Mouse (Mus musculus): ENCODE measurements at regions not wholly inside any gene's neighbourhood (a gene's known extent, or its start where the extent isn't known, plus 50 kb on each side); places are given as distances from the start of the nearest gene placed in this dataset.

GRCm38 (mm10) chr2:159134042-159134441 is 339.4 kb downstream of the Dhx35 start:
- H3K4me2 ChIP-seq (ENCODE audit: low read length), result no peak overlapping the region
- H3K27ac ChIP-seq (ENCODE audit: low read depth), result no peak overlapping the region
- no peaks in the 10 kb centered on the region for H3K27me3 ChIP-seq (replicated peaks; ENCODE audit: control insufficient read depth, insufficient read depth, low read length)
- no peaks in the 10 kb centered on the region for H3K4me1 ChIP-seq (replicated peaks; ENCODE audit: control insufficient read depth, insufficient read depth, low read length)
- no peaks in the 10 kb centered on the region for H3K36me3 ChIP-seq (ENCODE audit: control insufficient read depth, insufficient read depth, low read length)
- no peak for DNase-seq (ENCODE audit: low spot score)
- no peaks in the 10 kb centered on the region for H3K9me3 ChIP-seq (ENCODE audit: control insufficient read depth, low read length)
- WGBS, result 80% methylated on average over 6 of the region's 6 CpGs
- H3K4me3 ChIP-seq (ENCODE audit: low read depth, low read length), result no peak overlapping the region
- no peak for ATAC-seq (replicated peaks; ENCODE audit: low FRiP score, low TSS enrichment, low read depth)
- no peak overlapping the region for H3K9ac ChIP-seq (ENCODE audit: low read length)

DNA sequence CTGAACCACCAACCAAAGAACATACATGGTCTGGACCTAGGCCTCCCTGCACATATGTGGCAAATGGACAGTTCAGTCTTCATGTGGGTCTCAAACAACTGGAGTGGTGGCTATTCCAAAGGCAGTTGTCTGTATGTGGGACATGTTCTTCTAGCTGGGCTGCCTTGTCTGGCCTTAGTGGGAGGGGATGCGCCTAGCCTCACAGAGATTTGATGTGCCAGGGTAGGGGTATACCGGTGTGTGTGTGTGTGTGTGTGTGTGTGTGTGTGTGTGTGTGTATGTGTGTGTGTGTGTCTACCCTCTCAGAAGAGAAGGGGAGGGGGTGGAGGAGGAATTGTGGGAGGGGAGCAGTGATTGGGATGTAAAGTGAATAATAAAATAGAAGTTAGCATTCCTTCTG is 344.0 kb downstream of the Dhx35 start:
- 100% methylated on average over 2 of the region's 2 CpGs for WGBS
- Histone ChIP-seq H3K9ac (ENCODE audit: low read length) (no peak overlapping the region), H3K4me1 (replicated peaks; ENCODE audit: control insufficient read depth, insufficient read depth, low read length) (no peaks in the 10 kb centered on the region), H3K9me3 (ENCODE audit: control insufficient read depth, low read length) (no peaks in the 10 kb centered on the region), H3K27ac (ENCODE audit: low read depth) (no peak overlapping the region), H3K36me3 (ENCODE audit: control insufficient read depth, insufficient read depth, low read length) (no peaks in the 10 kb centered on the region), H3K4me3 (ENCODE audit: low read depth, low read length) (no peak overlapping the region), H3K27me3 (replicated peaks; ENCODE audit: control insufficient read depth, insufficient read depth, low read length) (no peaks in the 10 kb centered on the region), H3K4me2 (ENCODE audit: low read length) (no peak overlapping the region)
- no peak for ATAC-seq (replicated peaks; ENCODE audit: low FRiP score, low TSS enrichment, low read depth)
- DNase-seq (ENCODE audit: low spot score), result no peak

GRCm38 (mm10) chr2:159145980-159146379 is 351.4 kb downstream of the Dhx35 start:
- ATAC-seq (replicated peaks; ENCODE audit: low FRiP score, low TSS enrichment, low read depth) (no peak), DNase-seq (ENCODE audit: low spot score) (no peak)
- Histone ChIP-seq H3K9ac (ENCODE audit: low read length) (no peak overlapping the region), H3K9me3 (ENCODE audit: control insufficient read depth, low read length) (no peaks in the 10 kb centered on the region), H3K4me1 (replicated peaks; ENCODE audit: control insufficient read depth, insufficient read depth, low read length) (no peaks in the 10 kb centered on the region), H3K27me3 (replicated peaks; ENCODE audit: control insufficient read depth, insufficient read depth, low read length) (no peaks in the 10 kb centered on the region), H3K27ac (ENCODE audit: low read depth) (no peak overlapping the region), H3K4me3 (ENCODE audit: low read depth, low read length) (no peak overlapping the region), H3K36me3 (ENCODE audit: control insufficient read depth, insufficient read depth, low read length) (no peaks in the 10 kb centered on the region), H3K4me2 (ENCODE audit: low read length) (no peak overlapping the region)
- 88% methylated on average over 6 of the region's 6 CpGs for WGBS

DNA sequence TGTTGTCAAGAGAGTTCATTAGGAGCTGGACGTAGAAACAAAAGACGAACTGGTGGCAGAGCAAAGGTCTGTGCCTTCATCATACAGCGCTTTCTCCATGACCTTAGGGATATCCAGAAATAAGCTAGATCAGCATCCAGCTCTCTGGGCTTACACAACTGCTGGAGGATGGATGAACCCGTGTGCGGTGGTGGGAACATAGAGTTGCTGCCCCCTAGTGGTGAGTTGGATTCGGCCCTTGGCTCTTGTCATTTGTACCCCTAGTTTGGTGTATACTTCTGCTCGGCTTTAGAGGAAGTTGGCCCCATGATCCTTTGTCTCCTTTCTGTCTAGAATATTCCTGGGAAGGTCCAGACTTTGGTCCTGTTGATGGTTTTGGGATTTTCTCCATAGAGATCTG is 369.4 kb downstream of the Dhx35 start:
- H3K4me3 ChIP-seq (ENCODE audit: low read depth, low read length), result no peak overlapping the region
- H3K27ac ChIP-seq (ENCODE audit: low read depth), result no peak overlapping the region
- no peaks in the 10 kb centered on the region for H3K4me1 ChIP-seq (replicated peaks; ENCODE audit: control insufficient read depth, insufficient read depth, low read length)
- peak; percentile 61 for DNase-seq (ENCODE audit: low spot score)
- 39% methylated on average over 7 of the region's 7 CpGs for WGBS
- ATAC-seq (replicated peaks; ENCODE audit: low FRiP score, low TSS enrichment, low read depth), result no peak
- H3K27me3 ChIP-seq (replicated peaks; ENCODE audit: control insufficient read depth, insufficient read depth, low read length), result no peaks in the 10 kb centered on the region
- H3K9ac ChIP-seq (ENCODE audit: low read length), result no peak overlapping the region
- H3K36me3 ChIP-seq (ENCODE audit: control insufficient read depth, insufficient read depth, low read length), result no peaks in the 10 kb centered on the region
- H3K4me2 ChIP-seq (ENCODE audit: low read length), result no peak overlapping the region
- H3K9me3 ChIP-seq (ENCODE audit: control insufficient read depth, low read length), result no peaks in the 10 kb centered on the region

- ATAC-seq (replicated peaks; ENCODE audit: low FRiP score, low TSS enrichment, low read depth), result no peak
- 56% methylated on average over 7 of the region's 7 CpGs for WGBS
Observed at GRCm38 (mm10) chr2:159168553-159169064, 374.0 kb downstream of the Dhx35 start.

DNA sequence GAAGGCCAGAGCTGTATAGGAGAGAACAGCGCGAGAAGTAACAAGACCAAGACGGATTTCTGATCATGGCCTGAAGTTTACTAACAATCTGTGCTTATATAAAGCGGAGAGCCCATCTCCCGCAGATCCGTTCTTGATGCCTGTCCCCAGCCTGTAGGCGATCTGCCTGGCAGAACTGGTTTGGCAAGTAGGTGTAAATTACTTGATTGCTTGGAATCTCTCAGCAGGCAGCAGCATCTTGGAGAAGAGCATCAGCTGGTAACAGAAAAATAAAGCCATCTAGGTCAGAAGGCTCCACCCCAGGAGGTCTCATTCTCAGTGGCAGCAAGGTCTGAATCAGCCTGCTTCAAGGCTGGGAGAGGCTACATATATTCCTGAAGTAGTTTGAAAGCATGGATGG is 401.5 kb downstream of the Dhx35 start:
- 0 out of 2 replicates have a peak, but pooled peaks cover 3% of the 10 kb centered on the region for H3K4me1 ChIP-seq (replicated peaks; ENCODE audit: control insufficient read depth, insufficient read depth, low read length)
- H3K36me3 ChIP-seq (ENCODE audit: control insufficient read depth, insufficient read depth, low read length), result no peaks in the 10 kb centered on the region
- no peaks in the 10 kb centered on the region for H3K9me3 ChIP-seq (ENCODE audit: control insufficient read depth, low read length)
- DNase-seq (ENCODE audit: low spot score) (no peak), ATAC-seq (replicated peaks; ENCODE audit: low FRiP score, low TSS enrichment, low read depth) (no peak)
- H3K27ac ChIP-seq (ENCODE audit: low read depth), result no peak overlapping the region
- H3K27me3 ChIP-seq (replicated peaks; ENCODE audit: control insufficient read depth, insufficient read depth, low read length), result no peaks in the 10 kb centered on the region
- no peak overlapping the region for H3K4me3 ChIP-seq (ENCODE audit: low read depth, low read length)
- H3K9ac ChIP-seq (ENCODE audit: low read length), result no peak overlapping the region
- 18% methylated on average over 7 of the region's 7 CpGs for WGBS
- no peak overlapping the region for H3K4me2 ChIP-seq (ENCODE audit: low read length)

More at GRCm38 (mm10) chr2:159168553-159169064, 374.0 kb downstream of the Dhx35 start:
- H3K36me3 ChIP-seq (ENCODE audit: control insufficient read depth, insufficient read depth, low read length), result no peaks in the 10 kb centered on the region
- H3K4me1 ChIP-seq (replicated peaks; ENCODE audit: control insufficient read depth, insufficient read depth, low read length), result no peaks in the 10 kb centered on the region
- no peak overlapping the region for H3K27ac ChIP-seq (ENCODE audit: low read depth)
- no peaks in the 10 kb centered on the region for H3K9me3 ChIP-seq (ENCODE audit: control insufficient read depth, low read length)
- H3K9ac ChIP-seq (ENCODE audit: low read length), result no peak overlapping the region
- no peaks in the 10 kb centered on the region for H3K27me3 ChIP-seq (replicated peaks; ENCODE audit: control insufficient read depth, insufficient read depth, low read length)
- H3K4me2 ChIP-seq (ENCODE audit: low read length), result no peak overlapping the region
- H3K4me3 ChIP-seq (ENCODE audit: low read depth, low read length), result no peak overlapping the region
- DNase-seq (ENCODE audit: low spot score), result no peak

DNA sequence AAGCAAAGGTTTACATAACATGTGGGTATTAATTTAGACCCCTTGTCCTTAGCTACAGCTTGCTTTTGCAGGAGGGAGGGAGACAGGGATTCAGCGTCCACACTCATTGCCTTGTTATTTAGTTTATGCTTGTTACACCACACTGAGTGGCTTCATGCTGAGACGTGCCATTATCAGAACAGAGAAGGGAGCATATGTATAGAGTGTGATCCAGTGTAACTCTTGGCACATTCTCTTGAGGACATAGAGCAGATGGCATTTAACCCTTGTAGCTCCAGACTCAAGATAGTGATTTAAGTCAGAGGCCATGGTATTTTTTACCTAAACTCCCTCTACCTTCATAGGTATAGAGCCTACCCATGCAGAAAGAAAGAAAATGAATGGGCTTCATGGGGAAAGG is 437.7 kb downstream of the Dhx35 start:
- DNase-seq (ENCODE audit: low spot score), result no peak
- H3K27me3 ChIP-seq (replicated peaks; ENCODE audit: control insufficient read depth, insufficient read depth, low read length), result no peaks in the 10 kb centered on the region
- no peaks in the 10 kb centered on the region for H3K4me1 ChIP-seq (replicated peaks; ENCODE audit: control insufficient read depth, insufficient read depth, low read length)
- no peak overlapping the region for H3K9ac ChIP-seq (ENCODE audit: low read length)
- H3K4me2 ChIP-seq (ENCODE audit: low read length), result no peak overlapping the region
- no peaks in the 10 kb centered on the region for H3K9me3 ChIP-seq (ENCODE audit: control insufficient read depth, low read length)
- no peaks in the 10 kb centered on the region for H3K36me3 ChIP-seq (ENCODE audit: control insufficient read depth, insufficient read depth, low read length)
- WGBS, result 64% methylated on average over 2 of the region's 2 CpGs
- ATAC-seq (replicated peaks; ENCODE audit: low FRiP score, low TSS enrichment, low read depth), result no peak
- no peak overlapping the region for H3K4me3 ChIP-seq (ENCODE audit: low read depth, low read length)
- no peak overlapping the region for H3K27ac ChIP-seq (ENCODE audit: low read depth)

DNA sequence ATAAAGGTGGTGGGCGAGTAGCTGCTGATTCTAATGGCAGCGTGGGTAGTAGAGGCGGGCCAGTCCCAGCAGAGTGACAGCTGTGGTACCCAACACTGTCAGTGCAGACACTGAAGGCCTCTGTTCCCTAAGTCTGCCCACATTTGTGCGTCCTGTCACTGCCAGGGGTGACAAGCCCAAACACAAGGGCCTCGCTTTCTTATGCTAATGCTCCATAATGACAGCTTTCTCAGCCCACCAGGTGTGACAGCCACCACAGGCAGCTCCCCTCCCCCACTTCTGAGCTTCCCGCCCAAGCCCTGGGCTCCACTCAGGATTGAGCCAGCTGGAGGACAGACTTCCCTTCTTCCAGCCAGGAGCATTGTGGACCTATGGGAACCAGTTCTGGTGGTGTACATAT is 440.4 kb downstream of the Dhx35 start:
- DNase-seq (ENCODE audit: low spot score) (no peak), ATAC-seq (replicated peaks; ENCODE audit: low FRiP score, low TSS enrichment, low read depth) (no peak)
- H3K4me3 ChIP-seq (ENCODE audit: low read depth, low read length), result no peak overlapping the region
- no peak overlapping the region for H3K27ac ChIP-seq (ENCODE audit: low read depth)
- no peaks in the 10 kb centered on the region for H3K36me3 ChIP-seq (ENCODE audit: control insufficient read depth, insufficient read depth, low read length)
- no peaks in the 10 kb centered on the region for H3K9me3 ChIP-seq (ENCODE audit: control insufficient read depth, low read length)
- H3K4me2 ChIP-seq (ENCODE audit: low read length), result no peak overlapping the region
- H3K27me3 ChIP-seq (replicated peaks; ENCODE audit: control insufficient read depth, insufficient read depth, low read length), result no peaks in the 10 kb centered on the region
- H3K4me1 ChIP-seq (replicated peaks; ENCODE audit: control insufficient read depth, insufficient read depth, low read length), result no peaks in the 10 kb centered on the region
- H3K9ac ChIP-seq (ENCODE audit: low read length), result no peak overlapping the region
- 33% methylated on average over 6 of the region's 6 CpGs for WGBS

GRCm38 (mm10) chr2:159250065-159250464 is 455.5 kb downstream of the Dhx35 start:
- 86% methylated on average over 6 of the region's 6 CpGs for WGBS
- no peak for ATAC-seq (replicated peaks; ENCODE audit: low FRiP score, low TSS enrichment, low read depth)

More at GRCm38 (mm10) chr2:159250065-159250464, 455.5 kb downstream of the Dhx35 start:
- H3K4me2 ChIP-seq (ENCODE audit: low read length), result no peak overlapping the region
- DNase-seq (ENCODE audit: low spot score), result no peak
- H3K36me3 ChIP-seq (ENCODE audit: control insufficient read depth, insufficient read depth, low read length), result no peaks in the 10 kb centered on the region
- no peak overlapping the region for H3K4me3 ChIP-seq (ENCODE audit: low read depth, low read length)
- no peak overlapping the region for H3K27ac ChIP-seq (ENCODE audit: low read depth)
- no peaks in the 10 kb centered on the region for H3K27me3 ChIP-seq (replicated peaks; ENCODE audit: control insufficient read depth, insufficient read depth, low read length)
- H3K9ac ChIP-seq (ENCODE audit: low read length), result no peak overlapping the region
- H3K9me3 ChIP-seq (ENCODE audit: control insufficient read depth, low read length), result no peaks in the 10 kb centered on the region
- H3K4me1 ChIP-seq (replicated peaks; ENCODE audit: control insufficient read depth, insufficient read depth, low read length), result no peaks in the 10 kb centered on the region
